Mouse (Mus musculus): Measurements from ENCODE around the gene Atp6v1c2. TPM values are rescaled to one million over a fixed set of nuclear protein-coding genes. Genes with fewer than 3 reads are reported as not detected.

Atp6v1c2 gene
- total and polyA plus RNA-seq, 3 experiments: not detected

DNA sequence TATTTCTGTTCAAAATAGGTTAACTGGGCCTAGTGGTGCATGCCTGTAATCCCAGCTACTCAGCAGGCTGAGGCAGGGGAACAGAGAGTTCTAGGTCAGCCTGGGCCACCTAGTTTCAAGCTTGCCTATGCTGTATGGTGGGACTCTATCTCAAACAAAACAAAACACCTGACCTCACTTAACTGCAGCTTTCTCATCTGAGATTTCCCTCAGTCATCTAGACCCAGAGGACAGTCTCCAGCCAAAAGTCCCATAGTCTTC lies 89.8 kb downstream of the Atp6v1c2 start:
- Histone ChIP-seq H3K27me3 (ENCODE audit: control insufficient read depth in 1 of 2, insufficient read depth in 2 of 2, low read length in 2 of 2) (peaks cover 0 to 3% of the 10 kb centered on the region in 2 experiments; a peak in 2 of 4 replicates), H3K79me2 (ENCODE audit: control insufficient read depth, insufficient read depth, low read length, poor library complexity) (no peaks in the 10 kb centered on the region), H3K36me3 (ENCODE audit: control insufficient read depth in 1 of 2, insufficient read depth in 2 of 2, low read length in 2 of 2) (no peaks in the 10 kb centered on the region), H3K27ac (ENCODE audit: control insufficient read depth, low read depth, low read length) (no peak overlapping the region), H3K4me1 (ENCODE audit: control insufficient read depth in 1 of 2, insufficient read depth in 2 of 2, low read length in 2 of 2) (peaks cover 0 to 4% of the 10 kb centered on the region in 2 experiments; a peak in 1 of 4 replicates), H3K9me3 (replicated peaks; ENCODE audit: insufficient read depth, low read length) (no peaks in the 10 kb centered on the region), H3K4me3 (ENCODE audit: control insufficient read depth in 1 of 2, insufficient read depth in 1 of 2, low read depth in 2 of 2, low read length in 2 of 2) (no peak overlapping the region), H3K9ac (ENCODE audit: control insufficient read depth, low read depth, low read length, poor library complexity, severe bottlenecking) (no peak overlapping the region)
- no peak for TF ChIP-seq TBP (IDR thresholded peaks at IDR 0.05; ENCODE audit: low read depth, low read length)
- no peak for TF ChIP-seq ZKSCAN1 (IDR thresholded peaks at IDR 0.05; ENCODE audit: low read depth, low read length)
- no peak for TF ChIP-seq MYB (IDR thresholded peaks at IDR 0.05; ENCODE audit: low read depth, low read length)
- no peak for TF ChIP-seq JUND (IDR thresholded peaks at IDR 0.05; ENCODE audit: low read depth, low read length)
- no peak for TF ChIP-seq ZC3H11A (IDR thresholded peaks at IDR 0.05; ENCODE audit: low read depth, low read length)
- TF ChIP-seq MEF2A (IDR thresholded peaks at IDR 0.05; ENCODE audit: extremely low read depth, insufficient replicate concordance, low read depth, low read length, poor library complexity, severe bottlenecking): no peak
- TF ChIP-seq CHD1 (IDR thresholded peaks at IDR 0.05; ENCODE audit: low read depth, low read length): no peak
- no peak for TF ChIP-seq HCFC1 (IDR thresholded peaks at IDR 0.05; ENCODE audit: low read depth, low read length)
- TF ChIP-seq BHLHE40 (IDR thresholded peaks at IDR 0.05; ENCODE audit: borderline replicate concordance, low read depth, low read length): no peak
- no peak for TF ChIP-seq ETS1 (IDR thresholded peaks at IDR 0.05; ENCODE audit: low read depth, low read length)
- no peak for TF ChIP-seq MAX (IDR thresholded peaks at IDR 0.05; ENCODE audit: low read length)
- no peak for TF ChIP-seq POLR2A (IDR thresholded peaks at IDR 0.05; ENCODE audit: control insufficient read depth in 1 of 2, insufficient read depth in 1 of 2, low read depth in 1 of 2, low read length in 2 of 2, poor library complexity in 1 of 2)
- no peak for TF ChIP-seq MXI1 (IDR thresholded peaks at IDR 0.05; ENCODE audit: low read depth, low read length)
- no peak for TF ChIP-seq ZNF384 (IDR thresholded peaks at IDR 0.05; ENCODE audit: low read depth, low read length)
- no peak for DNase-seq (ENCODE audit: low read depth, low spot score)

DNA sequence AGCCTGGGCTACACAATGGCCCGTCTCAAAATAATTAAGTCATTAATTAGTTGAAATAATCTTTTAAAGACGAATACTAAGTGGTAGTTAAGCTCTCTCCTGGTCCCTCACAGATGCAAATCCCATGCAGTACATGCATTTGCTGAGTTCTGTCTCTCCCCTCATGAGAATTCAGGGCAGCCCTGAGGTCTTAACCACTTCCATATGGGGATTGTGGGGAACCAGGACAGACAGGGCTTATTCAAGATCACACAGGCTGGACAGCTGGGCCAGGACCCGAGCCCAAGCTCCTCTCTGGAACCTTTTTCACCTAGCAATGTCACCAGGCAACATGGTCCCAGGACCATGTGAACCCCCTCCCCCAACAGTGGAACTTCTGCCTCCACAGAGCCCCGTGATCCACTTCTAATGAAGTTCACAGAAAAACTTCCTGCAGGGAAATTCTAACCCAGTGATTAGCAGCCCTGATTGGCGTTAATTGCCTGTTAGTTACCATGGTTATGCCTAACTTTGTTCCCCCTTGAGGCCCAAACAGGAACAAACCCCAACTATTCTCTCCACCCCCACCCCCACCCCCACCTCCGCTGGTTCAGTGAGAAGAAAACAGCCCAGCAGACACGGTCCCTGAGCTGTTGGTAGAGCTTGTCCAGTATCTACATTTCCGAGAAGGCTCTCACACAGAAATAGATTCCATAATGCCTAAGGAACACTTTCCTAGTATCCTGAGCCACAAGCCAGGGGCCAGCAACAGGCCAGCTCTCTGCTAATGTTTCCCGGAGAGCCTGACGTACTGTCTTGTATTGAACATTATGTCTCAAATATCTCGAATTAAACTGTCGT lies 90.4 kb downstream of the Atp6v1c2 start:
- H3K79me2 ChIP-seq (ENCODE audit: control insufficient read depth, insufficient read depth, low read length, poor library complexity): no peaks in the 10 kb centered on the region
- no peaks in the 10 kb centered on the region for H3K36me3 ChIP-seq (ENCODE audit: control insufficient read depth in 1 of 2, insufficient read depth in 2 of 2, low read length in 2 of 2)
- H3K4me3 ChIP-seq (ENCODE audit: control insufficient read depth in 1 of 2, insufficient read depth in 1 of 2, low read depth in 2 of 2, low read length in 2 of 2): no peak overlapping the region
- H3K27me3 ChIP-seq (ENCODE audit: control insufficient read depth in 1 of 2, insufficient read depth in 2 of 2, low read length in 2 of 2): peaks cover 0 to 3% of the 10 kb centered on the region in 2 experiments; a peak in 2 of 4 replicates
- H3K4me1 ChIP-seq (ENCODE audit: control insufficient read depth in 1 of 2, insufficient read depth in 2 of 2, low read length in 2 of 2): peaks cover 0 to 4% of the 10 kb centered on the region in 2 experiments; a peak in 1 of 4 replicates
- H3K9ac ChIP-seq (ENCODE audit: control insufficient read depth, low read depth, low read length, poor library complexity, severe bottlenecking): no peak overlapping the region
- H3K9me3 ChIP-seq (replicated peaks; ENCODE audit: insufficient read depth, low read length): no peaks in the 10 kb centered on the region
- no peak for DNase-seq (ENCODE audit: low read depth, low spot score)
- no peak for TF ChIP-seq POLR2A (IDR thresholded peaks at IDR 0.05; ENCODE audit: control insufficient read depth in 1 of 2, insufficient read depth in 1 of 2, low read depth in 1 of 2, low read length in 2 of 2, poor library complexity in 1 of 2)
- no peak for TF ChIP-seq ZNF384 (IDR thresholded peaks at IDR 0.05; ENCODE audit: low read depth, low read length)
- TF ChIP-seq MAX (IDR thresholded peaks at IDR 0.05; ENCODE audit: low read length): no peak
- no peak for TF ChIP-seq GATA1 (IDR thresholded peaks at IDR 0.05; ENCODE audit: low read depth, low read length)
- no peak for TF ChIP-seq CHD2 (IDR thresholded peaks at IDR 0.05; ENCODE audit: low read length)
- no peak for TF ChIP-seq UBTF (IDR thresholded peaks at IDR 0.05; ENCODE audit: borderline replicate concordance, insufficient read depth, low read depth, low read length)
- TF ChIP-seq ZKSCAN1 (IDR thresholded peaks at IDR 0.05; ENCODE audit: low read depth, low read length): no peak
- no peak for TF ChIP-seq EP300 (IDR thresholded peaks at IDR 0.05; ENCODE audit: low read depth in 1 of 2, low read length in 2 of 2)
- no peak for TF ChIP-seq NRF1 (IDR thresholded peaks at IDR 0.05; ENCODE audit: insufficient read depth, low read depth, low read length, poor library complexity, severe bottlenecking)
- no peak for TF ChIP-seq JUND (IDR thresholded peaks at IDR 0.05; ENCODE audit: low read depth, low read length)
- TF ChIP-seq CTCF (IDR thresholded peaks at IDR 0.05 in 2 of 3, conservative IDR thresholded peaks at IDR 0.05 in 1 of 3; ENCODE audit: control insufficient read depth in 1 of 3, insufficient read depth in 1 of 3, low read depth in 2 of 3, low read length in 3 of 3, poor library complexity in 1 of 3, severe bottlenecking in 1 of 3): no peak
- no peak for TF ChIP-seq SMC3 (IDR thresholded peaks at IDR 0.05; ENCODE audit: low read depth, low read length)
- no peak for TF ChIP-seq POLR2AphosphoS5 (IDR thresholded peaks at IDR 0.05; ENCODE audit: borderline replicate concordance, low read depth, low read length)
- TF ChIP-seq POLR2AphosphoS2 (IDR thresholded peaks at IDR 0.05; ENCODE audit: low read length): no peak
- no peak overlapping the region for H3K27ac ChIP-seq (ENCODE audit: control insufficient read depth, low read depth, low read length)
